Mouse (Mus musculus) forebrain, embryonic 13.5 days (tissue): ENCODE data around the gene Pigu. TPM values are rescaled to one million over a fixed set of nuclear protein-coding genes. Genes with fewer than 3 reads are reported as not detected.

Source experiments
- ATAC-seq: fragments of 200-750 bp; cut with Nextera tagmentation; 2 replicates; pipeline ENCODE4 v1.8.0; 2017
- H3K27ac ChIP-seq: fragments of 300-500 bp; sonication (generic); 2 replicates; pipeline ENCODE4 v1.5.1; 2015; ENCODE audit warnings: inconsistent platforms, mild to moderate bottlenecking, moderate library complexity
- H3K27me3 ChIP-seq: fragments of 300-500 bp; sonication (generic); 2 replicates; pipeline ENCODE4 v1.6.1; 2015; ENCODE audit warnings: mild to moderate bottlenecking, inconsistent platforms
- H3K36me3 ChIP-seq: fragments of 300-500 bp; sonication (generic); 2 replicates; pipeline ENCODE4 v1.6.1; 2015; ENCODE audit warnings: mild to moderate bottlenecking, inconsistent platforms; ENCODE audit not compliant: poor library complexity, severe bottlenecking
- H3K4me1 ChIP-seq: fragments of 300-500 bp; sonication (generic); 2 replicates; pipeline ENCODE4 v1.6.1; 2015; ENCODE audit warnings: inconsistent platforms
- H3K4me2 ChIP-seq: fragments of 300-500 bp; sonication (generic); 2 replicates; pipeline ENCODE4 v1.6.1; 2015; ENCODE audit warnings: inconsistent platforms, mild to moderate bottlenecking, moderate library complexity
- H3K4me3 ChIP-seq: fragments of 300-500 bp; sonication (generic); 2 replicates; pipeline ENCODE4 v1.5.1; 2015; ENCODE audit warnings: mild to moderate bottlenecking, inconsistent platforms
- H3K9ac ChIP-seq: fragments of 300-500 bp; sonication (generic); 2 replicates; pipeline ENCODE4 v1.6.1; 2015; ENCODE audit warnings: mild to moderate bottlenecking, inconsistent platforms
- H3K9me3 ChIP-seq: fragments of 300-500 bp; sonication (generic); replicated peaks from 2 replicates; pipeline ENCODE4 v1.6.1; 2016; ENCODE audit warnings: inconsistent platforms
- WGBS: fragments of 180-500 bp; shearing (Covaris S2); methylation state at CpG from one replicate; pipeline ENCODE4 v1.1.7; 2015; 5-methylcytosine and 5-hydroxymethylcytosine counted together
- polyA plus RNA-seq: library from polyadenylated mRNA; unstranded; fragments of >200 nt; fragmentation: Nextera tagmentation; extraction: Ambion mirVana; gene quantifications from 2 replicates; pipeline ENCODE4 v1.2.1, GENCODE M21; 2015

Gene Pigu
- 44.6 and 49.1 TPM in 2 replicates for polyA plus RNA-seq

- peak; percentile 99 for ATAC-seq
- WGBS = under 1% methylated on average over 38 of the region's 38 CpGs
- Histone ChIP-seq H3K9me3 (no peaks in the 10 kb centered on the region), H3K4me3 (peak within 1 kb of the TSS; percentile 75), H3K9ac (peak within 1 kb of the TSS; percentile 80), H3K27me3 (no peaks in the 10 kb centered on the region), H3K36me3 (no peaks in the 10 kb centered on the region), H3K27ac (peak within 1 kb of the TSS; percentile 53), H3K4me1 (peaks cover 14% of the 10 kb centered on the region), H3K4me2 (peak within 1 kb of the TSS; percentile 88)
Measured at GRCm38 (mm10) chr2:155356971-155357591, at the start of gene Pigu. Pigu (minus strand) TSS chr2:155357430.

GRCm38 (mm10) chr2:155404635-155405034 is 47.4 kb upstream of the Pigu start:
- Histone ChIP-seq H3K4me1 (no peaks in the 10 kb centered on the region), H3K27me3 (no peaks in the 10 kb centered on the region), H3K27ac (no peak overlapping the region), H3K4me3 (no peak overlapping the region), H3K4me2 (no peak overlapping the region), H3K9me3 (no peaks in the 10 kb centered on the region), H3K9ac (no peak overlapping the region), H3K36me3 (peaks cover 78% of the 10 kb centered on the region)
- no peak for ATAC-seq
- WGBS = 100% methylated on average over 1 of the region's 1 CpGs

- no peak overlapping the region for H3K9ac ChIP-seq
- no peaks in the 10 kb centered on the region for H3K4me1 ChIP-seq
- H3K27me3 ChIP-seq = no peaks in the 10 kb centered on the region
- H3K27ac ChIP-seq = no peak overlapping the region
- peaks cover 71% of the 10 kb centered on the region for H3K36me3 ChIP-seq
- H3K4me2 ChIP-seq = no peak overlapping the region
- 99% methylated on average over 4 of the region's 4 CpGs for WGBS
- H3K9me3 ChIP-seq = no peaks in the 10 kb centered on the region
- no peak overlapping the region for H3K4me3 ChIP-seq
- no peak for ATAC-seq
Measured at GRCm38 (mm10) chr2:155401926-155402325, 44.7 kb upstream of the Pigu start.

- ATAC-seq = no peak
- peaks cover 69% of the 10 kb centered on the region for H3K36me3 ChIP-seq
Measured at GRCm38 (mm10) chr2:155400276-155400675, 43.0 kb upstream of the Pigu start.

GRCm38 (mm10) chr2:155394586-155394985 is 37.4 kb upstream of the Pigu start:
- 90% methylated on average over 5 of the region's 5 CpGs for WGBS
- Histone ChIP-seq H3K9me3 (no peaks in the 10 kb centered on the region), H3K4me1 (no peaks in the 10 kb centered on the region), H3K27ac (no peak overlapping the region), H3K9ac (no peak overlapping the region), H3K4me3 (no peak overlapping the region), H3K4me2 (no peak overlapping the region), H3K36me3 (peaks cover 56% of the 10 kb centered on the region), H3K27me3 (no peaks in the 10 kb centered on the region)
- ATAC-seq = no peak

More at GRCm38 (mm10) chr2:155400276-155400675, 43.0 kb upstream of the Pigu start:
- no peaks in the 10 kb centered on the region for H3K27me3 ChIP-seq
- H3K4me3 ChIP-seq = no peak overlapping the region
- no peaks in the 10 kb centered on the region for H3K4me1 ChIP-seq
- no peak overlapping the region for H3K9ac ChIP-seq
- H3K9me3 ChIP-seq = no peaks in the 10 kb centered on the region
- H3K4me2 ChIP-seq = no peak overlapping the region
- no peak overlapping the region for H3K27ac ChIP-seq

- no peak overlapping the region for H3K9ac ChIP-seq
- no peaks in the 10 kb centered on the region for H3K9me3 ChIP-seq
- 90% methylated on average over 2 of the region's 2 CpGs for WGBS
- no peak overlapping the region for H3K27ac ChIP-seq
- H3K4me2 ChIP-seq = no peak overlapping the region
- no peak for ATAC-seq
- no peak overlapping the region for H3K4me3 ChIP-seq
- no peaks in the 10 kb centered on the region for H3K27me3 ChIP-seq
- peaks cover 60% of the 10 kb centered on the region for H3K36me3 ChIP-seq
- peaks cover 34% of the 10 kb centered on the region for H3K4me1 ChIP-seq
Measured at GRCm38 (mm10) chr2:155388573-155388972, 31.3 kb upstream of the Pigu start.

- H3K4me3 ChIP-seq = no peak overlapping the region
- no peaks in the 10 kb centered on the region for H3K27me3 ChIP-seq
- no peak for ATAC-seq
- H3K9me3 ChIP-seq = no peaks in the 10 kb centered on the region
- H3K4me1 ChIP-seq = peaks cover 48% of the 10 kb centered on the region
- 40% methylated on average over 4 of the region's 4 CpGs for WGBS
- 0 out of 2 replicates have a peak overlapping the region, but pooled peaks have one; percentile 60 for H3K9ac ChIP-seq
- no peak overlapping the region for H3K27ac ChIP-seq
- H3K36me3 ChIP-seq = peaks cover 56% of the 10 kb centered on the region
- H3K4me2 ChIP-seq = no peak overlapping the region; the same call in 1 of the 2 replicates
Measured at GRCm38 (mm10) chr2:155387052-155387451, 29.8 kb upstream of the Pigu start.

GRCm38 (mm10) chr2:155386534-155386899 is 29.3 kb upstream of the Pigu start:
- H3K36me3 ChIP-seq = peaks cover 56% of the 10 kb centered on the region
- H3K4me3 ChIP-seq = peak overlapping the region; percentile 14; the same call in 1 of the 2 replicates
- 12% methylated on average over 27 of the region's 27 CpGs for WGBS
- H3K27me3 ChIP-seq = no peaks in the 10 kb centered on the region
- H3K9ac ChIP-seq = peak overlapping the region; percentile 60
- peak overlapping the region; percentile 44 for H3K4me2 ChIP-seq
- peak overlapping the region; percentile 48 for H3K27ac ChIP-seq
- no peaks in the 10 kb centered on the region for H3K9me3 ChIP-seq
- peaks cover 48% of the 10 kb centered on the region for H3K4me1 ChIP-seq
- no peak for ATAC-seq

- Histone ChIP-seq H3K4me1 (peaks cover 50% of the 10 kb centered on the region), H3K36me3 (peaks cover 52% of the 10 kb centered on the region)
Measured at GRCm38 (mm10) chr2:155385731-155386533, 28.7 kb upstream of the Pigu start.

GRCm38 (mm10) chr2:155385090-155385489 is 27.9 kb upstream of the Pigu start:
- Histone ChIP-seq H3K4me2 (peak overlapping the region; percentile 44), H3K4me1 (peaks cover 57% of the 10 kb centered on the region), H3K9me3 (no peaks in the 10 kb centered on the region), H3K27me3 (peaks cover 8% of the 10 kb centered on the region), H3K27ac (no peak overlapping the region), H3K36me3 (peaks cover 48% of the 10 kb centered on the region), H3K9ac (peak overlapping the region; percentile 60; the same call in 1 of the 2 replicates), H3K4me3 (0 out of 2 replicates have a peak overlapping the region, but pooled peaks have one; percentile 5)
- WGBS = 18% methylated on average over 7 of the region's 7 CpGs
- ATAC-seq = no peak

More at GRCm38 (mm10) chr2:155385731-155386533, 28.7 kb upstream of the Pigu start:
- H3K9me3 ChIP-seq = no peaks in the 10 kb centered on the region
- 45% methylated on average over 18 of the region's 18 CpGs for WGBS
- no peaks in the 10 kb centered on the region for H3K27me3 ChIP-seq
- peak overlapping the region; percentile 48 for H3K27ac ChIP-seq
- H3K4me3 ChIP-seq = peak overlapping the region; percentile 14
- H3K4me2 ChIP-seq = peak overlapping the region; percentile 44
- peak overlapping the region; percentile 60 for H3K9ac ChIP-seq
- no peak for ATAC-seq

- H3K27ac ChIP-seq = 0 out of 2 replicates have a peak overlapping the region, but pooled peaks have one; percentile 98
- ATAC-seq = no peak
- H3K27me3 ChIP-seq = peaks cover 20% of the 10 kb centered on the region
Measured at GRCm38 (mm10) chr2:155382791-155383438, 25.7 kb upstream of the Pigu start.

GRCm38 (mm10) chr2:155382332-155382700 is 25.1 kb upstream of the Pigu start:
- no peaks in the 10 kb centered on the region for H3K9me3 ChIP-seq
- H3K27me3 ChIP-seq = peaks cover 20% of the 10 kb centered on the region
- peak overlapping the region; percentile 76 for H3K4me3 ChIP-seq
- H3K4me2 ChIP-seq = peak overlapping the region; percentile 73
- peak overlapping the region; percentile 98 for H3K27ac ChIP-seq
- H3K36me3 ChIP-seq = peaks cover 21% of the 10 kb centered on the region
- H3K9ac ChIP-seq = peak overlapping the region; percentile 95
- H3K4me1 ChIP-seq = peaks cover 56% of the 10 kb centered on the region
- 19% methylated on average over 6 of the region's 6 CpGs for WGBS
- ATAC-seq = peak; percentile 39

More at GRCm38 (mm10) chr2:155382791-155383438, 25.7 kb upstream of the Pigu start:
- 82% methylated on average over 2 of the region's 2 CpGs for WGBS
- peaks cover 27% of the 10 kb centered on the region for H3K36me3 ChIP-seq
- H3K4me1 ChIP-seq = peaks cover 57% of the 10 kb centered on the region
- peak overlapping the region; percentile 73 for H3K4me2 ChIP-seq
- peak overlapping the region; percentile 76 for H3K4me3 ChIP-seq
- no peaks in the 10 kb centered on the region for H3K9me3 ChIP-seq
- H3K9ac ChIP-seq = peak overlapping the region; percentile 95; the same call in 1 of the 2 replicates
